Mouse (Mus musculus): ENCODE data around the gene Tomm7. TPM values are rescaled to one million over a fixed set of nuclear protein-coding genes. Genes with fewer than 3 reads are reported as not detected.
"Not testable (repeated sequence)": the region's sequence is repeated elsewhere in the genome, so short reads cannot be mapped to it uniquely, and the experiment has no call there.

The Tomm7 gene
- total RNA-seq, 2 experiments from 2014 or later = 55.3 to 57.3 TPM

DNA sequence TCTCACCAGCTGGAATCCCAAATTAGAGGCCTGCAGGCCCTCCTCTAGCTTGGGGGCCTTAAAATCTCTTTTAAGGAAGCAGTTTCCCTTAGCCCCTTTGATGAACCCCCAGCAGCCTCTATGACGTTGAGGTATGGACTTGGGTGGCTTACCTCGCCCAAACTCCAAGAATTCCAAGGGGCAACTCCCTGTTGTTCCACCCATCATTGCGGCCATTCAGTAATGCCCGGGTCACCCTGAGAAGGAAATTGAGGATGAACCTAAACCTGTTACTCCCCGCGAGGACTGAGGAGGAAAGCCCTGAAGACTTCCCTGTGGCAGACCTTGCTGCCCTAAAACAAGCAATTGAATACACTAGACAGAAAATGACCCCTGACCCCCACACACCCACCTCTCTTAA, 11.5 kb upstream of the Tomm7 start:
- intact Hi-C loops (cut with DNase I) = no loop called here
- no peak for DNase-seq

DNA sequence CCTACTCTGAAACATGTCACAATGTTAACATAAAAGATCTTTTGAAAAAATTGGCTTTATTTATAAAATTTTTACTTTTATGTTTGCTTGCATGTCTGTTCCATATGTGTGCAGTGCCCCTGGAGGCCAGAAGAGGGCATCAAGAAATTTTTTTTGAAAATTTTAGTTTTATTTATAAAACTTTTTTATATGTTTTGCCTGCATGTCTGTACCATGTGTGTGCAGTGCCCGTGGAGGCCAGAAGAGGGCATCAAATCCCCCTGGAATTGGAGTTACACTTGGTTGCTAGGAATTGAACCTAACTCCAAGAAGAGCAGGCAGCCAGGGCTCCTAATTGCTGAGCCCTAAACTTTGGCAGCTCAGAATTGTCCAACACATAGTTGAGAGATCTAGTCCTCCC, 9.0 kb upstream of the Tomm7 start:
- intact Hi-C loops (cut with DNase I); DNase-seq: not testable (repeated sequence)

DNA sequence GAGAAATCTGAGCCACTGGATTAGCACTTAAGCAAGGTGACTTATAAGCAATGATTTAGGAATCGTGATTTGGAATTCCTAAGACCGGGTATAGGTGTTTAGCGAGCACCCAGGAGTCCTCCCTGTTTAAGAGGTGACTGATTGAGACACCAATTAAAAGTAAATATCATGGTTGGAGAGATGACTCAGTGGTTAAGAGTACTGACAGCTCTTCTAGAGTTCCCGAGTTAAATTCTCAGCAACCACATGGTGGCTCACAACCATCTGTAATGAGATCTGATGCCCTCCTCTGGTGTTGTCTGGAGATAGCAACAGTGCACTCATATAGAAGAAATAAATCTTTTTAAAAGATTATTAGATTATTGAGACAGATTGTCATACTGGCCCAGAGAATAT, 7.2 kb upstream of the Tomm7 start:
- intact Hi-C loops (cut with DNase I); DNase-seq: not testable (repeated sequence)

DNA sequence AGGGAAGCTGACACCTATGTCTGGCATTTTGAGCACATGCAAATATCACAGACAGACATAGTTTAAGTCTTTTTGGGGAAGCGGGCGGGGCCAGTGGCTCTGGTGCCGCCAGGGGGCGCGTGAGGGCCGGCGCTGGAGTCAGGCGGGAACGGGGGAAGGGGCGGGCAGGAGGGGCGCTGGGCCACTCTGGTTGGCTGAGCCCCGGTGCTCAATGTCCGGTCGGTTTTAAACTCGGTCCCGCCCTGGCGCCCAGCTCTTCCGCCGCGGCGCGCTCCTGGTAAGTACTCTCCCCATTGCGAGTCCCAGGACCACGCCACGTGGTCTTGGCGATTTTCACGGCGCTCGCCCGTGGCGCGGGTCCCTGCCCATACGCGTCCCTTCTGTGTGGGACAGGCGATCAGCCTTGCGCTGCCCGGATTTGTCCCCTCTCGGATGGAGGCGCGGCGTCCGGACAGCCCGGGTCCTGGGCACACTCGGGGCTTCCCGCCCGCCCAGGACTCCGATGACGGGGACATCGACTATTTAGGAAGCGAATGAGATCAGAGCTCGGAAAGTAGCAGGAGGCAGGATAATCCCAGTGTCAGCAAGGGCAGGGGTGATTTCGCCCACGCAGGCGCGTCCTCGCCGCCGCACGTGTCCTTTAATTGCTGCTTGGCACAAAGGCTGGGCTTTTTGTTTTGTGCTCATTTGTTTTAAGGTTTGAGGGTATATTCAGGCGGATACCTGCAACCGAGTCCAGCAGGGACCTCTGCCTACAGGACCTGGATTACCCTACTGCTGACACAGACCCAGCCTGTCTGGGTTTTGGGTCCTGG, 6.6 kb upstream of the Tomm7 start:
- peak; percentile 90 for DNase-seq
- intact Hi-C loops (cut with DNase I) = no loop called here

DNA sequence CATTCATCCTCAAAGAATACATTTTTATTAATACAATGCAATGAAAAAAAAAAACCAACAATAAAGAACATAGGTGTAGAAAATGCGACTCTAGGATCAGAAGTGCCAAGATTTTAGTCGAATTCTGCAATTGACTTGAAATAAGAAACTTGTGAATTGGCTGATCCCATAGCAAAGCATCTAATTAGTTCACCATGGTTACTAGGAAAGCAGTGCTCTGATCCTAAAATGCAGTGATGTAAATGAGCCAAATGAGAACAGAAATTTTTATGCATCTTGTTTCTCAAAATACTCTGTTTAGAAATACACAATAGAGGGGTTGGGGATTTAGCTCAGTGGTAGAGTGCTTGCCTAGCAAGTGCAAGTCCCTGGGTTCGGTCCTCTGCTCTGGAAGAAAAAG, 1.2 kb upstream of the Tomm7 start:
- intact Hi-C loops (cut with DNase I) = loop anchor here (5.0 kb wide), 1 partner anchor 232 kb away; no protein-coding TSS in a partner anchor

DNA sequence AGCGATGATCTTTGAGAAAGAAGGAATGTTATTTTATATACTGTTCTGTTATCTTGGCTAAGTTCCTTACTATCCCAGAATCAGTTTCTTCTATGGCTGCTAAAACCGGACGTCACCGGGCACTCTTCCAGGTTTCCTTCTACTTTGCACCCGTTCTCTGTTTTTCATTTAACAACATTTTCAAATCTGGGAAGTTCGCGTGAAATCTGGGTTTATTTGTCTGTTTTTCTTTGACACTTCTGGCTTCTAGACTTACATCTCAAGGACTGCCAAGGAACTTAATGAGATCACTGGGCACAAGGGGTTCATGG, 525 bp upstream of the Tomm7 start:
- peak in 1 of 2 experiments; percentile 18 for DNase-seq
- intact Hi-C loops (cut with DNase I) = no loop called here

More for the DNA sequence above, 1.2 kb upstream of the Tomm7 start:
- no peak for DNase-seq

DNA sequence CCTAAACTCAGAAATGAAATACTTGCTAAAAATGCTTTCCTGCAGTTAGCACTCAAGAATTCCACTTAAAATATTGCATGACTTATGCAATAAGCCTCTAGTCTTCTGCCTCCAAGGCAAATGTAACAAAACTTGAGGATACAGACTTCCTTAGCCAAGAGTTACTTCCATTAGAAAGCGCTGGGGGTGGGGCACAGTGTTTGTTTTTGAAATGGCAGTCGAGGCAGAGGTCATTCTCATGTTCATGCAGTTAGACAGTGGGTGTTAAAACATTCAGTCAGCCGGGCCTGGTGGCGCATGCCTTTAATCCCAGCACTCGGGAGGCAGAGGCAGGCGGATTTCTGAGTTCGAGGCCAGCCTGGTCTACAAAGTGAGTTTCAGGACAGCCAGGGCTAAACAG, 5.8 kb downstream of the Tomm7 start:
- intact Hi-C loops (cut with DNase I) = no loop called here

DNA sequence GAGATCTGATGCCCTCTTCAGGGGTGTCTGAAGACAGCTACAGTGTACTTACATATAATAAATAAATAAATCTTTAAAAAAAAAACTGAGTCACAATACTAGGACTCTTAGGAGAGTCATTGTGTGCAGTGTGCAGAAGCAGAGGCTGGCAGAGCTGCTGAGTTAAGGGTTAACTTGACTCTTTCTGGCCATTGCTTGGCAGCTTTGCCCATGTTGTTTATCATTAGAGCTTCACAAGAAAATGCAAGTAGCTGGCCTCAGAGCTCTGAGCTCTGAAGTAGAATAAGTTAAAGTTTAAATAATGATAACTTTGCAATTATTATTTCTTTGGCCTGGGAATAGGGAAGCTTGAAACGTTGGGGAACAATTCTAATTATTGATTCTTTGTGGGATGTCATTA, 8.3 kb downstream of the Tomm7 start:
- DNase-seq; intact Hi-C loops (cut with DNase I): not testable (repeated sequence)

More for the DNA sequence above, 5.8 kb downstream of the Tomm7 start:
- DNase-seq = no peak

DNA sequence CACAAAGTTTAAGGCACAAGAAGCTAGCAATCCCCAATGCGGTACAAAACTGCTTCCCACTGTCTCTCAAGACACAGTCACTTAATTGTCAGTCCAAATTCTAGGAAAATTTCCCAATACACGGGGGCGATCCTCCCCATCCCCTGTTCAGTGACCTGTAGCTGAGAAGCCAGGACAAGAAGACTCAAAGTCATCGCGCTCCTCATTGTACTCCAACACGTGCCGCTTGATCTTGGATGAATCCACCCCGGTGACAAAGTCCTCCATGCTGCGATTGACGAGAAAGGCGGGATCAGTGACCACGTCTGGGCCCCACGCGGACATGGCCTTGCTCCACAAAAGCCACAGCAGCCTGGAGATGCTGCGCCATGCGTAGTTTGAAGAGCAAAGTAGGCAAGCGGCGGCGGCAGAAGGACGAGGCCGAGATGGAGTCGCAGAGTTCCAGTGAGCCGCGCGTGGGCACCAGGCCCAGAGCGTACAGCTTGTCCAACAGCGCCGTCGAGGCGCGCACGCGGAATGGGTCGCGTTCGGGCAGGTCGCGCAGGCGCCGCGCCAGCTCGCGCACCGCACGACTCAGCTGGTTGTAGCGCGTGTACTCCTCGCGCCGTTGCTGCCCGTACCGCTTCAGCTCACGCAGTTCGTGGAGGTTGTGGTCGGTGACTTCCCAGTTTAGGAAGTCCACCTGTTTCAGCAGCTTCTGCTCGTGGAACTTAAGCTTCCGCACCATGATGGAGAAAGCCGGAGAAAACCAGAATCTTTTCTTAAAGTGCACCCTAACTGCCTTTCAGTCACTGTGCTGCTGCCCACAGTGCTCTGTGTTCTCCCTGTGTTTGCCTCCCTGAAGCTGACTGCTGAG, 12.8 kb downstream of the Tomm7 start:
- intact Hi-C loops (cut with DNase I) = no loop called here
- no peak for DNase-seq

DNA sequence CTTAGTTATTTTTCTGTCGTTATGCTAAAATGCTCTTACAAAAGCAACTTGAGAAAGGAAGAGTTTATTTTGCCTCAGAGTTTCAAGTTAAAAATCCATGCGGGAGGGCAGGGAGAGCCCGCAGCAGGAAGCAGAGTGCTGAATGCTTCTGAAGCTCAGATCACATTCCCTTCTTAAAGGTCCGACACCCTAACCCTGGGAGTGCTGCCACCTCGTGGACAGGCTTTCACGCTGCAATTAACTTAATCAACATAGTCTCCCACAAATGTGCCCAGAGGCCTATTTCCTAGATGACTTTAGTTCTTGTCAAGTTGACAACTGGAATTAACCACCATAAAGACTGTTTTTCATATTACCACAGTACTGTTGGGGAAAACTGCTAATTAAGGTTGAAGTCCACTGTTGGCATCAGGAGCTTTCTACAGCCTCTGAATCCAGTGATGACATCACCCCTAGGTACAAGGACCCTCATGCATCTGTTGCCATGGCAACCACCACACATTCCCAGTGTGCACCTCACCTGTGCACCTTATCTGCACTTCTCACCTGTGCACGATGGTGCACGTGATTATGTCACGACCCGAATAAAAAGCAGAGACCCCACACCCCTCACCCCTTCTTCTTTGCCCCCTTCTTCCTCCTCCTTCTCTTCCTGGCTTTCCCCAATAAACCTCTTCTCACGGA, 17.5 kb downstream of the Tomm7 start:
- intact Hi-C loops (cut with DNase I) = loop anchor here (5.0 kb wide), 1 partner anchor 34 kb away; no protein-coding TSS in a partner anchor
- peak; percentile 22 to 66 for DNase-seq

DNA sequence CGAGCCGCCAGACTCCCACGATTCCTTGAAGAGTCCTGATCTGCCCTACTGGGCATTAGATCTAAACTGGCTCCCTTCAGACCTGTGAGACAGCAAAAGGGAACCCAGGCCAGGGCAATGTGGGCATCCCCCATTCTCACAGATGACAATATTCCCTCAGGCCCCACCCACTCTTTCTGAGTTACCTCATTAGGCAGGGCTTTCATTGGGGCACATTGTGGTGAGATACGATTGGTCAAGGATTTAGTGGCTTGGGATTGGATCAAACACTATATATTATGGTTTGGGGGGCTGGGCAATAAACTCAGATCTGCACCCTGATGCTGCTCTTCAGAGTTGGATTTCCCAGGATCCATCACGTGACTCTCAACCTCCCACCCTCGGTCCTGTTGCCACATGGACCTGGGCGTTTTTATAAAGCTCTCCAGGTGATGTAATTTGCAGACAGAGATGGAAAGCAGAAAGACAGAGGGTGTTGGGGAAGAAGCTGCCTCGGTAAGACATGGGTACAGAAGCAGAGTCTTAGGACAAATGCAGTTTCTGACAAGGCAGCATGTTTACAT, 19.7 kb downstream of the Tomm7 start:
- no peak for DNase-seq
- intact Hi-C loops (cut with DNase I) = no loop called here

DNA sequence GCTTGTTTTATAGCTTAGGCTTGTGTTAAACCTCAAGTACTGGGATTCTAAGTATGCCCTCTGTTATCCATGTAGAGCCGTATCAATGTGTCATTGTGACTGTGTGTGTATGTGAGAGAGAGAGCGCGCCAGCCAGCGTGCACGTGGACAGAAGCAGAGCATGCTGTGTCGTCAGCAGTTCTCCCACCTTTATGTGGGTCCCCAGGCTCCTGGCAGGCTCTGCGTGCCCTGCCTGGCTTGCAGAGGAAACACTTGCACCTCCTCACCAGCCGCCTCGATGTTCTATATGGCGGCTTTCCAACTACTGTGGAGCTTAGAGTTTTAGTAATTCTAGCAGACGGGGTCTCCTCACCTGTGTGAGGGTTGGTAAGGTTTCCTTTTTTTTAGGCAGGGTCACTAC, 21.7 kb downstream of the Tomm7 start:
- no peak for DNase-seq
- intact Hi-C loops (cut with DNase I) = no loop called here

DNA sequence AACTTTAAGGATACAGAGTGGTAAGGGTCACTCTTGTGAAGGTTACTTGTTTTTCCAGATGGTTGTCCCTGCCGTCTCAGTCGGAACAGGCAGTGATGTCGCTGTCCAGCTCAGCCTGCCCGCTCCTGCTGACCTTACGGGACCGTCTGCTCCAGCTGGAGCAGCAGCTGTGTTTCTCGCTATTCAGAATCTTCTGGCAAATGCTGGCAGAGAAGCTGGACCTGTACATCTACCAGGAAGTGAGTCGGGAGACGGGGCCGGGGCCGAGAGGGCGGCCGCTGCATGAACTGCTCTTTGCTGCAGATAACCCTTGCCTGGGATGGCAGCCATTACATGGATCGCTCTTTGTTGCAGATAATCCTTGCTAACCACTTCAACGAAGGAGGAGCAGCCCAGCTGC, 27.3 kb downstream of the Tomm7 start:
- no peak for DNase-seq
- intact Hi-C loops (cut with DNase I) = no loop called here

DNA sequence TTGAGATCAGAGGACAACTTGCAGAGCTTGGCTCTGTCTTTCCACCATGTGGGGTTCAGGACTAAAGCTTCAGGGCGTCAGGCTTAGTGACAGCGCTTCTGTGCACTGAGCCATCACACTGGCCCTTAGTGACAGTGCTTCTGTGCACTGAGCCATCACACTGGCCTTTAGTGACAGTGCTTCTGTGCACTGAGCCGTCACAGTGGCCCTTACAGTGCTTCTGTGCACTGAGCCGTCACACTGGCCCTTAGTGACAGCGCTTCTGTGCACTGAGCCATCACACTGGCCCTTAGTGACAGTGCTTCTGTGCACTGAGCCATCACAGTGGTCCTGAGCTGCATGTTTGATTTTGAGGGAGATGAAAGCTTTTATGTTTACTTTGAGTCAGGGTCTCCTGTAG, 29.1 kb downstream of the Tomm7 start:
- intact Hi-C loops (cut with DNase I) = no loop called here
- no peak for DNase-seq

DNA sequence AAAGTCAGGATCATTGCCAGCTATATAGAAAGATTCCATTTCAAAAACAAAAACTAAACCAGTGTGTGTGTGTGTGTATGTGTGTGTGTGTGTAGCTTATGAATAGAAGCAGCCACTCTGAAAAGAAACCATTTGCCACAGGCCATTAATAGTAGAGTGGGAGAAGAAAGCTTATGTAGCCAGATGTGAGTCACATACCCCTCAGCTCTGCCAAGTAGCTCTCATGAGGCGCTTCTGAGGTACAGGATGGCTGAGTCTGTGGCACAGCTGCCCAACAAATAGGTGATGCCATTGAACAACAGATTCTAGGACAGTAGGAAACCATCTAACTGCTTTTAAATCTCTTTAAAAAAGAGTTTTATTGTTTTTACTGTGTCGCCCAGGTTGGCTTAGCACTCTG, 51.2 kb downstream of the Tomm7 start:
- intact Hi-C loops (cut with DNase I) = loop anchor here (5.0 kb wide), 1 partner anchor 35 kb away; no protein-coding TSS in a partner anchor
- DNase-seq = no peak

DNA sequence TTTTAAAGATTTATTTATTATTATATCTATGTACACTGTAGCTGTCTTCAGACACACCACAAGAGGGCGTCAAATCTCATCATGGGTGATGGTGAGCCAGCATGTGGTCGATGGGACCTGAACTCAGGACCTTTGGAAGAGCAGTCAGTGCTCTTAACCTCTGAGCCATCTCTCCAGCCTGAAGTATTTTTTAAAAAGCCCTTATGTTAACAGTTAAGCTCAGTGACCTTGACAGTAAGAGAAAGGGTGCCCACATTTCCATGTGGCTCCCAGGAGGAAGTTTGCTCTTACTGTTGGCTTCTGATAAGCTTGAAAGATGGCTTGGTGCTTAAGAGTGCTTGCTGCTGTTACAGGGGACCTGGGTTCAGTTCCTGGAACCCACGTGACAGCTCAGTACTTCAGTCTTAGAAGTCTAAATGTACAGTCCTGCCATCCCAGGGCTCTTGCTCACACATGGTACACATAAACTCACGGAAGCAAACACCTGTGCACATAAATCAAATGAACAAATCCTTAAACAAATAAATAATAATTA, 54.8 kb downstream of the Tomm7 start:
- no peak for DNase-seq
- intact Hi-C loops (cut with DNase I) = no loop called here
